Mouse (Mus musculus) frontal cortex, postnatal 14 days (tissue): ENCODE results near the gene Pibf1.

ENCODE experiments used
- DNase-seq, 2 experiments: peaks; one replicate each; pipeline ENCODE4 v3.0.0; 2022; ENCODE audit warnings: low spot score in 2 of 2

The Pibf1 gene

DNA sequence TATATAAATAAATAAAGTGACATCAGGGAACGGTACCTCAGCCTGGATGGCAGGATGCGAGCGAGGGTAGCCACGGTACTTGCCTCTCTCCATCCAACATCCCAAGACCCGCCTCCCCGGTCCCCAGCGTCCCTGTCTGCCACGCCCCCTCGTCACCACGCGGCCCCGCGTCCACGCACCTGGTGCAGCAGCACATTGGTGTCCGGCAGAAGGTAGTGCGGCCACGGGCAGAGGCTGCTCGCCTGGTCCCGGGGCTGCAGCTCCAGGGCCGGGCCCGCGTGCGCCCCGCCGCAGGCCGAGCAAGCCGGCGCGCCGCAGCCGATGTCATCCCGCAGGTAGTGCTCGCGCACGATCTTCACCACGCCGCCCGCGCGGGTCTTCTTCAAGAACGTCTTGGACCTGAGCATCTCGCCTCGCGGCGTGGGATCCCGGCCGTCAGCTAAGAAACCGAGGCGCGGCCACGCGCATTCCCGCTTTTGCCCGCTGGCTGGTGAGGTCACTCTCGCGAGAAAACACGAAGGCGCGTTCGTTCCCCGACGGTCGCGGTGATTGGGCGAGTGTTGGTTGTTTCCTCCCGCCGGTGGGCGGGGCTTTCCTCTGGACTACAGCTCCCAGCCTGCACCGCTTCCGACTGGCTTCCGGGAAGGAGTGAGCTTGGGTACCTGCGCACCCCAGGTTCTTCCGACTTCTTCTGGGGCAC lies at the start of gene Pibf1, which contains the start of gene Dis3:
Pibf1 (plus strand) TSS at position 158 of the 700 bp plus-strand sequence.
Dis3 (minus strand) TSS at position 504 of the 700 bp plus-strand sequence.
- DNase-seq = peak; percentile 98 to 99

DNA sequence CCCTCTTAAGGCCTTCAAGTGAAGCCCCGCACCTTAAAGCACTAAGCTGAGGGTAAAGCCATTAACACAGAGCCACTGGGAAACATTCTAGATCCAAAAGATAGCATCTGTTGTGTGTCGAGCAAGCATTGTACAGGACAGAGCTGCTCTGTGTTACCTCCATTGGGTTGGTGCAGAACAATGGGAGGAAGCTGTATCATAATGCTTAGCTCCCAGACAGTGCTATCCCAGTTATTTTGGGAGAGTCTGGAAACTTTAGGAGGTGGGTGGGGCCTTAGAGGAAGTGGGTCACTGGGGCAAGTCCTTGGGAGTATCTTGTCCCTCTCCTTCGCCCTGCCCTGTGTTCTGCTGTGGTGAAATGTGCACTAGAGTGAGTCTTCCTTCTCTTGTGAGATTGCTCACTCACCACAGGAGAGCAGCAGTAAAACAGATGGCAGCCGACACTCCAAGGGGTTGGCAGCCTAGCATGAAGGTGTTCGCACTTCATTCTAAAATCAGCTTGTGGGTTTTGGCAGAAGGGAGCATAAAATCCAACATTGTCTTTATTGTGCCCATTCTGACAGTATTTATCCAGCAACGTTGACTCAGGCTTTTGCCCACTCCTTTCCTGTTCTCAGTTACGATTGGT lies 40.2 kb upstream of the Pibf1 start:
- DNase-seq = no peak

DNA sequence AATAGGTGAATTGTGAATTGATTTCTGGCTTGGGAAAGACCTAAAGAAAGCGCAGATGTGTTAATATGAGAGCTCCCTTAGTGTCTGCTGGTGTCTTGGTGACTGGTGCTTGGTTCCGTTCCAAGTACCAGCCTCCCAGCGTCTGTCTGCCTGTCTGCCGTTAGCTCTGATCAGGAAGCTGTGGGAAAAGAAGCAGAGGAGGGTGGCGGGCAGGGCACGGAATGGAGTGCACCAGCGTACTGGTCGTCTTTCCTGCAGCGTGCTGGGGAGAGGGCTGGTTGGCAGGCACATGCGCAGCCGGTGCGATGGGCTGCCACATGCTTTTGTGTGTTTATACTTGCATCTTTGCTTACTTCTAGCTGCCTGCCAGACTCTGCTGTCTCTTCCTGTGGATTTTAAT lies 38.6 kb upstream of the Pibf1 start:
- DNase-seq = no peak

DNA sequence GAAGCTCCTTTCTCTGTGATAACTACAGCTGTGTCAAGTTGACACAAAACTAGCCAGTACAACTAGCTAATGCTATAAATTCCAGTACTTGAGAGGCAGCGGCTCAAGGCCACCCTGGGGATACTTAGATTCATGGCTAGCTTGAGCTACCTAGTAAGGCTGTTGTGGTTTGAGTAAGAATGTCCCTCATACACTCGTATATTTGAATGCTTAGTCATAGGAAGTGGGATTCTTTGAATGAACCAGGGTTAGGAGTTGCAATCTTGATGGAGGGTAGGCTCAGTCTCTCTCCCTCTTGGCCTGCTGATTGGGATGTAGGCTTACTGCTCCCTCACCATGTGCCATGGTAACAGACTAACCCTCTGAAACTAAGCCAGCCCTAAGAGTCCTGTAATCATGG lies 36.1 kb upstream of the Pibf1 start:
- no peak for DNase-seq

DNA sequence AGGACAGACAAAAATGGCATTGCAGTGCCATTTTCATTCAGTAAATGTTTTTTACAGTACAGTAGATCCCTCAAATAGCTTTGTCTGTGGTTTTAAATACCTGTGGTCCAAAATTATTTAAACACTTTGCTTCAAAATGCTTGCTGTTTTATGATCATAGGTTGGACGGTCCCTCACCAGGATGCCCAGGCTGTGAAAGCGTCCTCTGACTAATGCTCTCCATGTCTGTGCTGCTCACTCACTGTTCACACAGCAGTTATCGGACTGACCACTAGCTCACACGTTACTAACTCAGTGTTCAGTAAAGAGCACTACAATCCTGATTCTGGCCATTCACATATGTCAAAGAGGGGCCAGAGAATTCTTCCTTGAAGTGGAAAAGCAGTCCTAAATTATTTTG lies 28.1 kb upstream of the Pibf1 start:
- no peak for DNase-seq

DNA sequence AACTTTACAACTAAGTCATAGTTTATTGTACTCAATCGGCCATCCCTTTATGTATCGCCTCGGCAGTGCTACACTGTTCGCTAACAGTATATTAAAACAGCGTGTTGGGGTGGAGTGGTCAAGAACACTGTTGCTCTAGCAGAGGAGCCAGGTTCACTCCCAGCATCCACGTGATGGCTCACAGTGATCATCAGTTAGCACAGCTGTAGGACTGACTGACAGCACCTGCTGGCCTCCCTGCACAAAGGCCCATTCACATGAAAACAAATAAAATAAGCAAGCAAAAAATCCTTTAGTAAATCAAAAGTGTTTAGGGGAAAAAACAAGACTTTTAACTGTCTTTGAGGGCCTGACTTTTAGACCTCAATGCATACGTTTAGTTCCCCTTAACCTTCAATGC lies 10.3 kb upstream of the Pibf1 start:
- DNase-seq = no peak

DNA sequence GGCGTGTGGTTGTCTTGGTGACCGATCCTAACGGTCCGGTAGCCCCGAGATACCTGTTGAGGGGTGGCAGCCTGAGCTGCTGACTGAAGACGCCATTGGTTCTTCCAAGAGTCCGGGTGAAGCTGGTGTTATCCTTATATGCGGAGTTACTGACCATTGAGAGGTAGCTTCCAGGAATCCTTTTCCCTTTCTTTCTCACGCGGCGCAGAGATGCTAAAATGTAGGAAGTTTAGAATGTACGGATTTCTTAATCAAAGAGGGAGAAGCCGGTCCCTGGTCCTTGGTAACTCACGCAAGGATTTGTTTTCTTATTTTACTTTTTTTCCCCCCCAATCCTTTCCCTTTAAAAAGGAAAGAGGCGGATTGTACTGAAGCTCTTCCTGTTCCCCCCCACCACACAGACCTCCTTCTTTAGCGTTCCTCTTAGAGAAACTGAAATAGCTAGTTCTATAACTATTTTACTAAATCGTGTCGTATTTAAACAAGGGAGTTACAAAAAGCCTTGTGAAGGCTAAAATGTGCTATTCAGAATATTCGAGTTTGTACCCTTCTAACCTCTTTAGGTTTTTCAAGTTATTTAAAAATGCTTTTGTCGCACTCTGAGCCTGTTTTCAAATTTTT lies 853 bp downstream of the Pibf1 start:
- DNase-seq = no peak

DNA sequence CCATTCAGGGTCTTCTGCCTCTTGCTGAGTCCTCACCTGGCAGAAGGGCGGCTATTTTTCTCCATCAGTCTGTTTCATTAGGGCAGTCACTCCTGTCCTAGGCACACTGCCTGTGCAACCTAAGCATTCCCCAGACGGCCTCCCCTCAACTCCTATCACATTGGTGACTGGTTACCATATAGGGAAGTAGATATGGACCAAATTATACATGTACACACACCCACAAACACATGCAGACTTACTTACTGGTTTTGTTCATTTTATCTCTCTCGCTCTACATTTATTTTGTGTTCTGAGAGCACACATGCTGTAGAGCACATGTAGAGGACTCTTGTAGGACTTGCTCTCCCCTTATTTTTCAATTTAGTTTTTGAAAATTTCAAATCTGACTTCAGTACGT lies 3.8 kb downstream of the Pibf1 start:
- DNase-seq = no peak

DNA sequence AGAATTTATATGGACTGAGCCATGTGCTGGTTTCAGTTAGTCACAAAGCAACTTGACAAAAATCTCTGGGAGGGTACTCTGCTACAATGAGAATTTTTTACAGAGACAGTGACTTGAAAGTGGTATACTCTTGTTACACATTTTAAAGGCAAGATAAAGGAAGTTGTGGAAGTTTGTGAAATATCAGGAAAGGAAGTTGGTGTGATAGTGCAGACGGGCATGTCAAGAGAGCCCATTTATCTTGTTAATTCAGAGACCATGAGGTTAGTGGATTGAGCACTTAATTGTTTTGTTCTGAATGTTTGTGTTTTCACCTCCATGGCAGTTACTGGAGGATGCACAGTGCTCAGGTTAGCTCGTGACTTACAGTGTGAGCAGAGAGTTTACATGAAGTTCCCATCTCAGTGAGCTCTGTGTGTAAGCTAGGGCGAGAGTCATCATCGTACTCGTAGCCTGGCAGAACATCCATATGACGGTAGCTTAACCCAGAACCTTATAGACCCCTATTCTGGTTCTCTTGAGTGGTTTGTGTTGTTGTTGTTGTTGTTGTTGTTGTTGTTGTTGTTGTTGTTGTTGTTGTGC lies 5.4 kb downstream of the Pibf1 start:
- DNase-seq = no peak

DNA sequence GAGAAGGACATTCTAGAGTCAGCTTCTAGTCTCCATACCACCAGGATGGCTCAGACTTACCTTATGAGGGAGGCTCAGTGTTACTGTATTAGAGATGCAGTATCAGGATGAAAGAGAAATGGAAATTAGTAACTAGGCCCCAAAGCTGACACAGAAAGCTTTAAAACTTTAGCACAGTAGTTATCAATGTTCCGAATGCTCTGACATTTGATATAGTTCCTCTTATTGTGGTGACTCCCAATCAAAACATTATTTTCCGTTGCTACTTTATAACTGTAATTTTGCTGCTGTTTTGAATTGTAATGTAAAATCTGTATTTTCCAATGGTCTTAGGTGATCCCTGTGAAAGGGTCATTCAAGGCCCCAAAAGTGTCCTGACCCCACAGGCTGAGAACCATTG lies 7.4 kb downstream of the Pibf1 start:
- no peak for DNase-seq

DNA sequence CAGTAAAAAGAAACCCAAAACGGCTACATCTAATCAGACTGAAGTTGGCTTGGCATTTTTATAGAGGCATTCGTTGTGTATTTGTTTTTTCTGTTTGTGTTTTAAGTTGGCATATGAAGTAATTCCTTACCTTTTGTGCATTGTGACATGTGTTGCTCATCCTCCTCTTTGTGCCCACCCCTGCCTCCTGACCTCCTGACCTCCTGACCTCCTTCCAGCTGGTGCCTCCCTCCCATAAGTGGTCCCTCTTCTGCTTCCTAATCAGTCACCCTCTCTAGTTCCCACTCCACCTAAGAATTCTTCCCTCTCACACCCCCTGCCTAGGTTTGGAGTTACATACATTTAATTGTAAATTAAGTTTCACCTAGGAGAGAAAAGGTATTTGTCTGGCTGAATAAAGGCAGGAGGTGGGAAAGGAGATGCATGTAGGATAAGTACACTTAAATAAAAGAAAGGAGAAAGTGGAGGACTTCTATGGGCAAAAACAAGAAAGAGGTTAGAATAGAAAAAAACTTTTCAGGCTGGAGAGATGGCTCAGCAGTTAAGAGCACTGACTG lies 8.5 kb downstream of the Pibf1 start:
- DNase-seq = no peak

DNA sequence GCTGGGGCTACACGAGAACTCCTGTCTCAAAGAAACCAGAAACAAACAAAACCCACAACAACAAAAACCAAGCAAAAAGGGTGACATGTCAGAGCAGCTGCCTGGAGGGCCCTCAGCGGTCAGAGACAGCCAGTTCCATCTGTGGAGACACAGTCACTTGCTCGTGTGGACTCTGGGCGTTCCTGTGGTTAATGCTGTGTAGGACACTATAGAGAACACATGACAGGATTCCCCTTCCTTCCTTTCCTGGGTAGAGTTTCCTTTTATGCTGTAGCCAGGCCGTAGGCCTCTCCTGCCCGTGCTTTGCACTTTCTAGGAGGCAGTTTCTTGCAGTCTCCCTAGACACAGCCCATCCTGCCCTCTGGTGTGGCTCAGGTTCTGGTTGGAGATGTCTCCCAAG lies 9.5 kb downstream of the Pibf1 start:
- DNase-seq = no peak

DNA sequence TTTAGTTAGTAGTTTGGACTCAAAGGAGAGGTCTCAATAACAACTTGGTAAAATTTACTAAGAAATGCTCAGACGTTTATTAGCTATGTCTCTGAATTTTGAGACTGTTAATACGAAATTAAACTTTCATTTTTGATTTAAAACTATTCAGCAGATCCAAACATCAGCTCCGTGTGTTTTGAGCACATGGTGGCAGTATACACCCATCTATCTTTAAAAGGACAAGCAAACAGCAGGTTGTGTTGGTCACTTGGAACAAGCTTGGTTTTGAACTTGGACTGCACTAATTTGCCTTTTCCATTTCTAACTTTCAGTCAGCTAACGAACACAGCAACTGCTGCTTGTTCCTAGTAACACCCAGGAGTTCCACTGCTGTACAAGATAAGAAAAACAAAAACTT lies 18.4 kb downstream of the Pibf1 start:
- DNase-seq = no peak

DNA sequence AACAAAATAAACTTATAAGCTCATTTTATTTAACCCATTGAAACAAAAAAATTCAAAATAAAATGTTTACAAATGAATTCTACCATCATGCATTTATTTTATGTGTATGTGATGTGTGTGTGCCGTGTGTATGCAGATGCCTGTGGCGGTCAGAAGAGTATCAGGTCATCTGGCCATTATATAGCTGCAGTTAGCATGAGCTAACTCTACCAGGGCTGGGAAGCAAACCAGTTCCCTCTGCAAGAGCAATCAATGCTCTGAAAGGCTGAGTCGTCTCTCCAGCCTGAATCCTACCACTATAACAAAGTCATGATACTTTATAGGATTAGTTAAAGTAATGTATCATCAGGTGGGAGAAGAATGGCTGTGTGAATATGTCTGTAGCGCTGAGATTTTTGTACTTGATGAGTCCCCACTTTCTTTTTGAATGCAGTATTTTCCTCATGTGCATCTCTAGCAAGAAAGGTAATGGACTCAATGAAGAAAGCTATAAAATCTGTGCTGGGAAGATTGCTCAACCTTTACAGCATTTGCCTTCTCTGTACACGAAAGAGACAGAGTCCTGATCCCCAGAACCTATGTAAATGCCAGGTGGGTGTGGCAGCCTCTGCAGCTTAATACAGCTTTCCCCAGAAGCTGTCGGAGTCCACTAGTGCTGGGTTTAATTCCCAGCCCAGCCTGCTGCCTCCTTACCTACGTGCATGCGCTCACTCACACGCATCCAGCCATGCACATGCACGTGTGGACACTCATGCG lies 22.5 kb downstream of the Pibf1 start:
- DNase-seq = no peak

DNA sequence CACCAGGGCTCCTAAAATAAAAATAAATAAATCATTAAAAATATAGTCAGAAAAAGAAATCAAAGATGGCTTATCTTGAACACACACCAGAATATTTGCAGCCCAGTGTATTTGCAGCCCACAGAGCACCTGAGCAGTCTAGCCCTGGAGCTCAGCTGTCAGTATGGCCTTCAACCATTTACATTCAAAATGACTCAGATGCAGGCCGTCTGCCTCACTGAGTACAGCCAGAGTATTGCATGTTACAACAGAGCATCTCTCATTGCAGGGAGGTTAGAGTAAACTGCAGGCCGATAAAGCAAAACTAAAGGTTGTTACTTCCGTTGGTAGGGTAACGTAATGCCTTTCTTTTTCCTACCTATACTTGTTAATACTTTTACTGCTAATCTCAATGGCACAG lies 24.9 kb downstream of the Pibf1 start:
- no peak for DNase-seq

DNA sequence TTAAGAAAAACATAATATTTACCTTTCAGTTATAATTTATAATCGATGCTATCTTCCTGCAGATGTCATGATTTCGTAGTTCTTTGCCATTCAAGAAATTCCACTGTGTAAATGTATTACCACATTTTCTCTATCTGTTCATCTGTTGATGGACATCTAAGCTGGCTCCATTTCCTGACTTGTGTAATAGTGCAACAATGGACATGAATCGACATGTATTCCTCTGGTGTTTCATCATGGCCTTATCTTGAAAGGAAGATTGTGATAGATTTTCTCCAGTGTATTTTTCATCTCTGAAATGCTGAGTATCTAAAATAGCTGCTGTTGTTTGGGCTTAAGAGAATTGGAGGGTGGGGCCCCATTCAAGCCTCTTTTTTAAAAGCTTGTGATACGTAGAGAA lies 27.5 kb downstream of the Pibf1 start:
- DNase-seq = no peak

DNA sequence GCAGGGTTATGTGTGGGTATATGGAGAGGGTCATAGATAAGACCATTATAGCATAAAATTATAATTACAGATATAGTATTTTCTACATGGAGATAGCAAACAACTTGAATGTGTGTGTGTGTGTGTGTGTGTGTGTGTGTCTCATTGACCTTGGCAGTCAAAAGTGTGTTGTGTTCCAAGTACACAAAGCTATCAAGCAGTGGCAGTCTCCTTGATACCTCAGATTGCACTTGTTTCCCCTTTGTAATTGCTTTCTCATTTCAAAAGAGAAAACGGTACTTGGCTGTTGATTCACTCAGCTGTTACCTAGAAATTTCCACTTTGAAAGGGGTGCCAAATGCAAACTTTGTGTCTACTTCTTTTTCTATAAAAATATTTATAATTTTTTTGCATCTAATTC lies 28.3 kb downstream of the Pibf1 start:
- no peak for DNase-seq

DNA sequence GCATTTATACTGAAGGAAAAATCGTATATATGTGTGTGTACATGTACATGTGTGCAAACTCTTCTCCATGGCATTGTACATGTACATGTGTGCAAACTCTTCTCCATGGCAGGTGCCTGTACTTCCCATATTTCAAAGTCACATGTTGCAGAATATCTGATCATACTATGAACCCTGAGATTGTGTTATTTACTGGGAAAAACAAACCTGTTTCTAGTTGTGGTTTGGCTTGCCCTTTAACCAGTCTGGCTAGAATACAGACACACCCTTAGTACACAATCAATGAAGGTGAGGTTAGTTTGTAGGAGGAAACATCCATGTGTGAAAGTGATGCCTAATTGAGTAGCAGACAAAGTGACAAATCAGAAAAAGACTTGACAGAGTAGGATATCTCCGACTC lies 29.8 kb downstream of the Pibf1 start:
- no peak for DNase-seq

DNA sequence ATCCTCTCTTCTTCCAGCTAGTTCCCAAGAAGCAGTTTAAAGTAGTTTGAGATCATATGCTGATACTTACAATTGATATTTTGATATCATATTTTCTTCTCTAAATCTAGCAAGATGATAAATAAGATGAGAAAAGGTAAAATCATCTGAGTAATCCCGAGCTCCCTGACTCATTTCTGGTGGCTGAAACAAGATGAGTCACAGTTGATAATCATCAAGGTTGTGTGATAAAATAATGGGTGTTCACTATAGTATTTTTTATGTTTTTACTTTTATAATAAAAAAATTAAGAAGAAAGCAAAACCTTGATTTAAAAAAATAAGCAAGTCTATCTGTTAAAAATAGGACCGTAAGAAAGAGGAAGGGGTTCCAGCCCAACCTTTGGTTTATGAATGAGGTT lies 34.8 kb downstream of the Pibf1 start:
- DNase-seq = no peak

DNA sequence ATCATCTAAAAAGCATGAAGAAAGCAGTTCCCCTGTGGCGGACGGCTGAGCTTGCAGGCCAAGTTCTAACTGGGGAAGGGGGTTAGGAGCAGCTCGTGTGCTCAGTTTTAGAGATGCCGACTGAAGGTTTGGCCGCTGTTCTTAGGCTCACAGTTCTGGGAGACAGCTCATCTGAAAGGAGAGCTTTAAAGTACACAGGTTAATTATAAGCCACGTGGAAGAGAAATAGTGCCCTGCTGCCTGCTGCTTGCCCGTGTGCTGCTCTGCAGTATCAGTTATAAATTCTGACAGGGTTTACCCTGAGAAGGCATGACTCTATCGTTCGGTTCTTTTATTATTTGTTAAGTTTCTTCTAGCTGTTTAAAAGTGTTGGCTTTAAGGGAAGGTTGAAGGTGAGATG lies 36.5 kb downstream of the Pibf1 start:
- no peak for DNase-seq

DNA sequence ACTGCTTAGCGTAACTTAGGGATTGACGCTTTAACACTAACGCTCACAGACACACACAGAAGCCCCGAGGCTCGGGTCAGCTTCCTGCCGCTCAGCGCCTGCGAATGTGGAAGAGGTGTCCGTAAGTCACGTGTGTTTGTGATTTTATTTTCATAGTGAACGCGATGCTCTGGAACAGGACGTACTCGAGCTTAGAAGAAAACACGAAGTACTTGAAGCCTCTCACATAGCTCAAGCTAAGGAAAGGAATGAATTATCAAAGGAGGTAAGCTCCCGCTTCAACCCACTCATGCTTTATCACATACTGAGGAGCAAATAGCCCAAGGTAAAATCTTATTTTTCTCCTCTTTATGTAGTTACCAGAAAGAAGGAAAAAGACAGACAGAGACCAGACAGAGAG lies 37.1 kb downstream of the Pibf1 start:
- DNase-seq = no peak

DNA sequence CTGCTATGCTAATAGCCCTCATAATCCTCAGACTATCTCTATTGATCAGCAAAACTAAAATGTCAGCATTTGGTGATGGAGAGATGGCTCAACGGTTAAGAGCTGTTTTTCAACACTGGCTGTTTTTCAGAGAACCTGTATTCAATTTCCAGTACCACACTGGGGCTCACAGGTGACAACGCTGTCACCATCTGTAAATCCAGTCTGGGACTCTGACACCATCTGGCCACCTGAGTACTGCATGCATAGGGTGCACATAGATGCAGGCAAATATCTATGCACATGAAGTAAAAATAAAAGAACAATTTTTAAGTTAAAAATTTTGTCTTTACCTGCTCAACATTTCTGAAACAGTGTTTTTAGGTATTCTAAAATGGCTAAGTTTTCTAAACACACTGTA lies 40.8 kb downstream of the Pibf1 start:
- DNase-seq = no peak
